Mouse (Mus musculus): ENCODE results near the gene Mtrf1l. TPM values are rescaled to one million over a fixed set of nuclear protein-coding genes. Genes with fewer than 3 reads are reported as not detected.
A peak's percentile ranks its signal among the peaks of the same experiment; 100 is the strongest.

Gene Mtrf1l
- polyA plus RNA-seq, 1 experiment from 2014 or later = 15.1 TPM

DNA sequence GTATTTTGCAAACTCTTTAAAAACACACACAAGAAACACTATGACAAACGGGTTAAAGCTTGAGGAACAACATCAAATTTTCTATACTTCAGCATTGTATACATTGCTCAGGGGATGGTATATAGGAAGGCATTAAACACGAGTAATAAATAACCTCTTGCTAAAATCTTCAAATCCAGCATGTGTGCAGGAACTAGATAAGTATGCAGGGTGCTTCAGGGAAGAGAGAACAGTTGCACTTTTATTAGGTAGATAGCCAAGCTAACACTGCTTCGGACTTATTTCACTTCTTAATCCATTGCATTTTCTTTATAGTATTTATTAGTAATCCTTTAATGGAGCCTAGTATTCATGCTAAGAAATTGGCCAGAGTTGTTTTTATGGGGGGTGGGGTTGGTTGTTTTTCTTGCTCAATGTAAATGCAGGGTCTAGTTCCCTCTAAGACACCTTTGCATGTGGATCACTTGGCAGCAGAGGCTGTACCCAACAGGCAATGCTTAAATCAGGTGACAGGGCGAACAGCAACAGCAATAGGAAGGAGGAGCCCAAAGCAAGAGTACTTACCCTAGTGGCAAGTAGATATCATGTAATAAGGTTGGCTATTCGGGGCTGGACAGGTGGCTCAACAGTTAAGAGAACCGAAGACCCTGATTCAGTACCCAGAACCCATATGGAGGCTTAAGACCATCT lies 2.8 kb upstream of the Mtrf1l start:
- no peaks in the 10 kb centered on the region for H3K9me3 ChIP-seq
- no peaks in the 10 kb centered on the region for H3K36me3 ChIP-seq
- WGBS = 68% methylated on average over 6 of the region's 6 CpGs
- no peak for ATAC-seq (ENCODE audit: insufficient number of reproducible peaks, low FRiP score, low TSS enrichment, low read depth)
- H3K4me3 ChIP-seq = no peak overlapping the region
- peaks cover 7% of the 10 kb centered on the region; the same call in 1 of the 2 replicates for H3K4me1 ChIP-seq
- no peaks in the 10 kb centered on the region for H3K27me3 ChIP-seq
- no peak overlapping the region for H3K9ac ChIP-seq
- no peak overlapping the region for H3K27ac ChIP-seq
- no peak overlapping the region for H3K4me2 ChIP-seq

DNA sequence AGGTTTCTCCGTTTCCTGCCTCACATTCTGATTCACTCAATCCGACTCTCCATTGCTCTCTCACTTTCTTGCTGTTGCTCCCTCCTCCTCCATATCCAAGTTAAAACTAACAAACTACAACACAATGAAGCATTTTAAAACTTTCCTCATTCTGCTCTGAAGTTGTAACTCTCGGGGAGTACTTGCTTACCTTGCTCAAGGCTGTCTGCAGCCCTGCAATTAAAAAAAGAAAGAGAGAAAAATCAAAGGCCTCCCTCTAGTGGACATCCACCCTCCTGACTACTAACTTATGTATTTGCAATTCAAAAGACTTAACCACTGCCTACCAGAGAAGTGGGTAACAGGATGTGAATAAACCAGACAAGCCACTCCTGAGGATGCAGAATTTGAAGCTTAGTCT lies 1.1 kb upstream of the Mtrf1l start:
- H3K36me3 ChIP-seq = peaks cover 6% of the 10 kb centered on the region
- H3K4me1 ChIP-seq = peaks cover 7% of the 10 kb centered on the region; the same call in 1 of the 2 replicates
- WGBS = 0% methylated on average over 3 of the region's 3 CpGs
- H3K4me3 ChIP-seq = peak overlapping the region; percentile 94
- H3K9me3 ChIP-seq = no peaks in the 10 kb centered on the region
- peak overlapping the region; percentile 95 for H3K27ac ChIP-seq
- no peak for ATAC-seq (ENCODE audit: insufficient number of reproducible peaks, low FRiP score, low TSS enrichment, low read depth)
- H3K27me3 ChIP-seq = no peaks in the 10 kb centered on the region
- no peak overlapping the region for H3K9ac ChIP-seq
- H3K4me2 ChIP-seq = peak overlapping the region; percentile 80

DNA sequence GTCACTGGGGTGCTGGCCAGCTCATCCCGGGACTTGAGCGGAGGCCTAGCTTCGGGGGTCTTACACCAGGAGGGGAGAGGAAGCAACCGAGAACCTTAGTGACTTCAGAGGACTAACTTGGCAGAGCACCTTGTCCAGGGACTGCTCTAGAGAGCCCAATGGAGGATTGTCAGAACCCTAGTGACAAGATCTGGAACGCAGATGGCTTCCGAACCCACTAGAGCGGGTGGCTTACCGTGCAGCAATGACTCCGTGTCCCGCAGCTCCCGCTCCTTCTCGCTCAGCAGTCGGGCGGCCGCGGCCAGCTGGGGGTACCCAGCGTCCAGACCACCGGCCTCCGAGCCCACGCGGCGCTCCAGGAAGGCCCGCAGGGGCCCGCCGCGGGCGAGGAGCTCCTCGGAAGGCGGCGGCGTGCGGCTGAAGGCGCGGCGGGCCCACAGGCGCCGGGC lies 395 bp downstream of the Mtrf1l start:
- Histone ChIP-seq H3K36me3 (peaks cover 19% of the 10 kb centered on the region), H3K27ac (peak overlapping the region; percentile 95), H3K9ac (peak overlapping the region; percentile 93), H3K9me3 (no peaks in the 10 kb centered on the region), H3K4me2 (peak overlapping the region; percentile 80), H3K27me3 (no peaks in the 10 kb centered on the region), H3K4me3 (peak overlapping the region; percentile 94), H3K4me1 (peaks cover 7% of the 10 kb centered on the region; the same call in 1 of the 2 replicates)
- under 1% methylated on average over 37 of the region's 37 CpGs for WGBS
- ATAC-seq (ENCODE audit: insufficient number of reproducible peaks, low FRiP score, low TSS enrichment, low read depth) = peak; percentile 0; the same call in 1 of the 2 replicates

DNA sequence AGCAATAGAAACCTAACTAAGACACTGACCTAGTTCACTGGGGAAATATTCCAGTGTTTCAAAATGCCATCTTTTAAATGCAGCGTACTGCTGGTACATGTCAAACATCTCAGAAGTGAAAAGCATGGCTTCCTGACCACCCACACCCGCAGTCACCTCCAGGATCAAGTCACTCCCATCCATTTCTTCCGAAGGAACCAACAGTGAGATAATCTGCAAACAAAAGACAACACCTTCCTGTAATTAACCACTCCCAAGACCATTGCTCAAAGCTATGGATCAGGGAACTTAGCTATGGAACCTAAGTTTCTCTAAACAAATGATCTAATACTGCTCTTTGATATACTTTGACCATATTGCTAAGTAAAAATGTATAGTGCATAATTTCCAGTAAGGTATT lies 4.9 kb downstream of the Mtrf1l start:
- H3K9me3 ChIP-seq = no peaks in the 10 kb centered on the region
- 91% methylated on average over 3 of the region's 3 CpGs for WGBS
- H3K9ac ChIP-seq = no peak overlapping the region
- no peaks in the 10 kb centered on the region for H3K27me3 ChIP-seq
- H3K27ac ChIP-seq = no peak overlapping the region
- H3K4me2 ChIP-seq = no peak overlapping the region
- H3K4me1 ChIP-seq = peaks cover 7% of the 10 kb centered on the region; the same call in 1 of the 2 replicates
- H3K4me3 ChIP-seq = no peak overlapping the region
- ATAC-seq (ENCODE audit: insufficient number of reproducible peaks, low FRiP score, low TSS enrichment, low read depth) = no peak
- H3K36me3 ChIP-seq = peaks cover 58% of the 10 kb centered on the region

DNA sequence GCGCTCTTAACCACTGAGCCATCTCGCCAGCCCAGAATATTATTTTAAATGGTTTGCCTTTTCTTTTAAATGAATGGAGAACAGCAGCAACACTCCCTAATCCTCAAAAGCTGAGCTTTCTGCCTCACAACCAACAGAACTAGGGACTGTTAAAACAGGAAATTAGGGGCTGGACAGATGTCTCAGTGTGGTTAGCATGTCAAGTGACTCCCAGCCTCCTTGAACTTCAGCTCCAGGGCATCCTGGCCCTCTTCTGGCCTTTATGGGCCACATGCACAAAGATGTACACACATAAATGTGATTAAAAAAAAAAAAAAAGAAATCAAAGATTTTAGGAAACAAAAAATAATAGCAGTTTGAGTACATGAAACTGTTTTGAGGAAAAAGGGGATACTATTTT lies 7.7 kb downstream of the Mtrf1l start:
- peaks cover 82% of the 10 kb centered on the region for H3K36me3 ChIP-seq
- WGBS = 97% methylated on average over 2 of the region's 2 CpGs
- no peak for ATAC-seq (ENCODE audit: insufficient number of reproducible peaks, low FRiP score, low TSS enrichment, low read depth)

DNA sequence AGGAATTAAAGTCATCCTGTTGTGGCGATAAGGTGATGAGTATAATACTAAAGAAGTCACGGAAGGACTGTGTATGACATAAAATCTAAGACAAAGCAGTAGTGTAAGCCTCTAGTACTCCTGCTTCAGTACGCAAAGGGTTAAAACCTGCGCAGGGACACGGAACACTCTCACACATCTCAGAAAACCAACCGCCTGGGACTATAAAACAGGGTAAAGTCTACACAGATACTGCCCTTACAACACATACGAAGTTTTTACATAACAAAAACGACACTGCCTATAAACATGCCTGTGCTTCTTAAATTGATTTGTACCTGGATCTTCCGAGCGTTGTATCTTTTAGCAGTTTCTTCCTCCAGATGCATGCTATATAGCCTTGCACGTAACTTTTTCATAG lies 10.0 kb downstream of the Mtrf1l start:
- Histone ChIP-seq H3K27ac (no peak overlapping the region), H3K27me3 (no peaks in the 10 kb centered on the region), H3K4me3 (no peak overlapping the region), H3K36me3 (peaks cover 67% of the 10 kb centered on the region), H3K4me1 (no peaks in the 10 kb centered on the region), H3K9me3 (no peaks in the 10 kb centered on the region), H3K4me2 (no peak overlapping the region), H3K9ac (no peak overlapping the region)
- 83% methylated on average over 11 of the region's 11 CpGs for whole genome bisulfite sequencing
- no peak for ATAC-seq (ENCODE audit: insufficient number of reproducible peaks, low FRiP score, low TSS enrichment, low read depth)

More for the DNA sequence above, 7.7 kb downstream of the Mtrf1l start:
- no peak overlapping the region for H3K9ac ChIP-seq
- H3K27ac ChIP-seq = no peak overlapping the region
- H3K27me3 ChIP-seq = no peaks in the 10 kb centered on the region
- H3K4me1 ChIP-seq = no peaks in the 10 kb centered on the region
- H3K4me3 ChIP-seq = no peak overlapping the region
- H3K9me3 ChIP-seq = no peaks in the 10 kb centered on the region
- no peak overlapping the region for H3K4me2 ChIP-seq

DNA sequence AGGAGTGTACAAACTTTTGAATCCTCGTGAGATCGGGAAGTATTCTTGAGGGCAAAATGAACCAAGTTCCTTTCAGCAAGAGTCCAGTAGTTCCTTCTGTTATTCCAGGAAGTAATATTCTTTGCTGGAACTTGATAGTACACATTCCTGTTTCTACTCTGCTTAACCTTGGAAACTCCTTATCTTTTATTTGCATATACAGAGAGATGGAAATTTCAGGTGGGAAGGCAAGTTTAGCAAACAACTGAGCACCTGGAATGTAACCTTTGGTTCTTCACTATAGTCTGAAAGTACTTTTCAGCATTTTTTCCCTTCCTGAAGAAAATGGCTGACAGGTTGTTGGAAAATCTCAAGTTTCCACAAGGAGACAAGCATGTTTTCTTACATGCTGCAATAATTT lies 16.0 kb downstream of the Mtrf1l start:
- H3K9ac ChIP-seq = no peak overlapping the region
- 74% methylated on average over 2 of the region's 2 CpGs for WGBS
- H3K4me3 ChIP-seq = no peak overlapping the region
- no peaks in the 10 kb centered on the region for H3K27me3 ChIP-seq
- no peak overlapping the region for H3K4me2 ChIP-seq
- H3K4me1 ChIP-seq = peaks cover 19% of the 10 kb centered on the region
- no peaks in the 10 kb centered on the region for H3K9me3 ChIP-seq
- peaks cover 13% of the 10 kb centered on the region for H3K36me3 ChIP-seq
- ATAC-seq (ENCODE audit: insufficient number of reproducible peaks, low FRiP score, low TSS enrichment, low read depth) = no peak
- H3K27ac ChIP-seq = no peak overlapping the region

DNA sequence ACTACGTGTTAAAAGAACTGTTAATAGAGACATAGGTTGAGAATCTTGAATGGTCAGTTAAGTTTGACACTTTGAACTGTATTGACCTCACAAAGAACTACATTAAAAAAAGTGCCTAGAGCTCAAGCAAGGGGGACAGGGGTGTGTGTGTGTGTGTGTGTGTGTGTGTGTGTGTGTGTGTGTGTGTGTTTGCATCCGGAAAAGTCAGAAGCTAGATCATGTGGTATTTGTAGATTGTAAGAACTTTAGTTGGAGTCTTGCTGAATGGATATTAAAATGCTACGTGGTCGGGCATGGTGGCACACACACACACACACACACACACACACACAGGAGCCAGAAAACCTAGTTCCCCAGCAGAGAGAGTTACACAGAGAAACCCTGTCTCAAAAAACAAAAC lies 16.7 kb downstream of the Mtrf1l start:
- no peak for ATAC-seq (ENCODE audit: insufficient number of reproducible peaks, low FRiP score, low TSS enrichment, low read depth)
- H3K4me2 ChIP-seq = no peak overlapping the region
- no peaks in the 10 kb centered on the region for H3K9me3 ChIP-seq
- no peak overlapping the region for H3K4me3 ChIP-seq
- no peaks in the 10 kb centered on the region for H3K27me3 ChIP-seq
- H3K4me1 ChIP-seq = peaks cover 21% of the 10 kb centered on the region
- 67% methylated on average over 4 of the region's 4 CpGs for WGBS
- no peak overlapping the region for H3K9ac ChIP-seq
- H3K36me3 ChIP-seq = peaks cover 9% of the 10 kb centered on the region
- no peak overlapping the region for H3K27ac ChIP-seq

DNA sequence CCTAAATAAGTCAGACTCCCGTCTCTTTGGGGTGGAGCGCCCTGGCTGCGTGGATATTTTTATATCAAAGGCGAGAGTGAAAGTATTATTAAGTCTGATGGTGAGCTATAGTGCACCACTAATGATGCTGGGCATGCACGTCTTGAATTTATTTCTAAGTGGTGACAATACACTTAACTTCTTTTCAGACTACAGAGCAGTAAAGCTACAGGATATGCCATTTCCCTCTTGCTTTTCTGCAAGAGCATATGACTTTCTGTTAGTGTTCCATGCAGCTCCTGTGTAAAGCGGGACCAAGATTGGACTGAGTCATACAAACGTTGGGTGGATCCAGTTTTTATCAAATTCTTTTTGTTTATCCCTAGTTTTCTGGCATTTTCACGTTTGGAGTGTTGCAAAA lies 17.3 kb downstream of the Mtrf1l start:
- H3K27me3 ChIP-seq = no peaks in the 10 kb centered on the region
- ATAC-seq (ENCODE audit: insufficient number of reproducible peaks, low FRiP score, low TSS enrichment, low read depth) = no peak
- no peaks in the 10 kb centered on the region for H3K9me3 ChIP-seq
- H3K36me3 ChIP-seq = peaks cover 7% of the 10 kb centered on the region; the same call in 1 of the 2 replicates
- WGBS = 12% methylated on average over 8 of the region's 8 CpGs
- peak overlapping the region; percentile 81 for H3K4me3 ChIP-seq
- H3K4me2 ChIP-seq = peak overlapping the region; percentile 54
- H3K27ac ChIP-seq = peak overlapping the region; percentile 92
- H3K9ac ChIP-seq = 0 out of 2 replicates have a peak overlapping the region, but pooled peaks have one; percentile 10
- H3K4me1 ChIP-seq = peaks cover 21% of the 10 kb centered on the region

DNA sequence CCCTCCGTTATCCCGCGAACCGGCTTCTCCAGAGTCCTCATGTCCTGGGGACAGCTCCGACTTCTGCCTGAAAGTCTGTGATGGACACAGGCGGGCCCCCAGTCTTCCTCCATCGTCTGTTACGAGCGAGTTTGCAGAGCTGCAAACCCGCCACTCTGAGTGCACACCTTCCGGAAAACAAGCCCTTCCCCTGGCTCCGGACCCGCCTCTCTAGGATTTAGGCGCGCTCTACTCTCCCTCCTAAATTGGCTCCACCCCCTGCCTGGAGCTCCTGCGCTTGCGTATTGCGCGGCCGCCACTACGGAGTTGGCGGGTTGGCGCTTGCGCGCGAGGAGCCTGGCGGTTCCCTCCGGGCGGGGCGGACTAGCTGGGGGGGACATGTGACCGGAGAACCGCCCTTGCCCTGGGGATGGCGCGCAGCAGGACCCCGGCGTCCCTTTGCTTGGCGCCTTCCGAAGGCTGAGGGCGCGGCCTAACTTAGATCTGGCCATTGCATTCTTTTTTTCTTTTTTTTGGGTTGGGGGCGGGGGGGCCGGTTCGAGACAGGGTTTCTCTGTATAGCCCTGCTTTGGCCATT lies 17.9 kb downstream of the Mtrf1l start:
- Histone ChIP-seq H3K27me3 (no peaks in the 10 kb centered on the region), H3K9me3 (no peaks in the 10 kb centered on the region), H3K4me2 (peak overlapping the region; percentile 54), H3K4me3 (peak overlapping the region; percentile 81), H3K9ac (peak overlapping the region; percentile 47; the same call in 1 of the 2 replicates), H3K36me3 (peaks cover 13% of the 10 kb centered on the region), H3K27ac (peak overlapping the region; percentile 92), H3K4me1 (peaks cover 21% of the 10 kb centered on the region)
- under 1% methylated on average over 43 of the region's 43 CpGs for WGBS
- peak; percentile 96 for ATAC-seq (ENCODE audit: insufficient number of reproducible peaks, low FRiP score, low TSS enrichment, low read depth)

DNA sequence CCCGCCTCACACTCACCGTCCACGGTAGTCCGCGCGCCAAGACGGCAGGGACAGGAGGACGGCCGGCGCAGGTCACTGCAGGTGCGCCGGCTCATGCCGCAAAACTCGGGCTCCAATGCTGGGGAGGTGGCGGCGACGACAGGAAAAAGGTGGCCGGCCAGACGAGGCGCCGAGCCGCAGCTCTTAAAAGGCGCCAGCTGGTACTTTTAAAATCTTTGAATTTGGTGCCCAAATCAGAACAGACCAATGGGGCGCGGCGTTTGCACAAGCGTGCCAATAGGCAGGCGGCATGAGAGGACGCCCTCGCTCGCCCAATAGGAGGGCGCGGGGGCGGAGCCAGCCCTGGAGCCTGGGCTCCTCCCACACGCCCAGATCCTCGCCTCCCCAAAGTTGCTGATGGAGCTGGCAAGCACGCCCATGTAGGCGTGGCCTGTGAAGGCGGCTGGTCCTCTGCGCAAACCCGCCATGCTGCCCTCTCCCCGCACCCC lies 18.4 kb downstream of the Mtrf1l start, which contains the start of gene Fbxo5:
Fbxo5 (minus strand) TSS at position 358 of the 488 bp plus-strand sequence.
- peaks cover 21% of the 10 kb centered on the region for H3K4me1 ChIP-seq
- no peaks in the 10 kb centered on the region for H3K27me3 ChIP-seq
- H3K27ac ChIP-seq = peak within 1 kb of the TSS; percentile 92
- H3K9me3 ChIP-seq = no peaks in the 10 kb centered on the region
- H3K9ac ChIP-seq = peak within 1 kb of the TSS; percentile 57
- H3K36me3 ChIP-seq = peaks cover 18% of the 10 kb centered on the region
- peak within 1 kb of the TSS; percentile 81 for H3K4me3 ChIP-seq
- ATAC-seq (ENCODE audit: insufficient number of reproducible peaks, low FRiP score, low TSS enrichment, low read depth) = peak; percentile 96
- H3K4me2 ChIP-seq = peak within 1 kb of the TSS; percentile 89
- WGBS = under 1% methylated on average over 42 of the region's 42 CpGs

DNA sequence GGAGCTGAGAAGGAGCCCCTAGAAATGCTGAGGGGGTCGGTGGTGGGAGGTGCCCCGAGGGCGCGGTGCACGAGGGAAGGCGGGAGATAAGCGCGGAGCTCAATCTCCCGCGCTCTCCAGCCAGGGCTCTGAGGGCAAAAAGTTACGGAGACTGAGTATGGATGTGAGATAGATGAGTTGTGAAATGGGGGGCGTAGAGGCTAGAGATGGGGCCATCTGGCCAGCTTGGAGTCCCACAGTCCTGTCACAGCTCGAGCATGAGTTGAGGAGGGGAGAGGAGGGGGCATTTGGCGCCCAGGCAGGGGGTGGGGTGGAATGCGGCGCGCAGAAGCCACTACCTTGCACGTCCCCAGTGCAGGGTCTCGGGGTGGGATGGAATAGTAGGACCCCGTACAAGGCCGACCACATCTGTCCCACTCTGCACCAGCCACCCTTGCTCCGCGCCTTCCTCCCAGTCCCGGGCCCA lies 19.0 kb downstream of the Mtrf1l start:
- Histone ChIP-seq H3K4me1 (peaks cover 21% of the 10 kb centered on the region), H3K36me3 (peaks cover 24% of the 10 kb centered on the region), H3K27ac (peak overlapping the region; percentile 67), H3K4me3 (peak overlapping the region; percentile 81), H3K9me3 (no peaks in the 10 kb centered on the region), H3K4me2 (peak overlapping the region; percentile 89), H3K27me3 (no peaks in the 10 kb centered on the region), H3K9ac (peak overlapping the region; percentile 57)
- WGBS = under 1% methylated on average over 22 of the region's 24 CpGs
- ATAC-seq (ENCODE audit: insufficient number of reproducible peaks, low FRiP score, low TSS enrichment, low read depth) = no peak

All from limb, embryonic 15.5 days (tissue).